17 mouse cellular contexts compared by ENCODE assay signal in genomic region chr4:107489121-107489840, GRCm38 (mm10). TPM values are rescaled to one million over a fixed set of nuclear protein-coding genes. Genes with fewer than 3 reads are reported as not detected.
DNase-seq lines count a peak whose midpoint lies in the region; ATAC-seq lines count a peak whose summit lies in the region.
"Had no signal": no experiment of that assay in that cellular context is flagged by ENCODE, and none has a peak within 500 bp of the region (broad histone marks: within the 10 kb centered on the region; RNA-seq: fewer than 3 reads in every experiment).

No protein-coding gene starts in this region.

- WGBS in forebrain, embryonic 14.5 days, result 75% methylated on average over 20 of the region's 20 CpGs
- 85% methylated on average over 20 of the region's 20 CpGs for WGBS in forebrain, embryonic 12.5 days
- 75% methylated on average over 20 of the region's 20 CpGs for WGBS in limb, embryonic 15.5 days
- 89% methylated on average over 20 of the region's 20 CpGs for WGBS in limb, embryonic 10.5 days
- WGBS in heart, embryonic 11.5 days (ENCODE audit: insufficient replicate concordance), result 82% methylated on average over 20 of the region's 20 CpGs

- H3K4me3 ChIP-seq in forebrain, embryonic 14.5 days (ENCODE audit: low read depth, low read length), result no peak overlapping the region
- H3K4me3 ChIP-seq in forebrain, embryonic 12.5 days (replicated peaks), result no peak overlapping the region
- no peak overlapping the region for H3K4me3 ChIP-seq in limb, embryonic 15.5 days
- no peak overlapping the region for H3K4me3 ChIP-seq in limb, embryonic 10.5 days
- no peak overlapping the region for H3K4me3 ChIP-seq in heart, embryonic 11.5 days (ENCODE audit: low read depth, low read length)
- H3K4me3 ChIP-seq: left cerebral cortex, adult 2 months; stomach, embryonic 15.5 days had no signal

- no peaks in the 10 kb centered on the region for H3K36me3 ChIP-seq in forebrain, embryonic 14.5 days (ENCODE audit: control insufficient read depth, insufficient read depth, low read length)
- no peaks in the 10 kb centered on the region for H3K36me3 ChIP-seq in forebrain, embryonic 12.5 days (replicated peaks)
- H3K36me3 ChIP-seq in limb, embryonic 15.5 days, result no peaks in the 10 kb centered on the region
- H3K36me3 ChIP-seq in limb, embryonic 10.5 days, result no peaks in the 10 kb centered on the region
- H3K36me3 ChIP-seq in heart, embryonic 11.5 days (ENCODE audit: control insufficient read depth, insufficient read depth, low read length), result no peaks in the 10 kb centered on the region
- H3K36me3 ChIP-seq: stomach, embryonic 15.5 days had no signal

- no peak overlapping the region for H3K4me2 ChIP-seq in forebrain, embryonic 14.5 days (ENCODE audit: low read length)
- H3K4me2 ChIP-seq in forebrain, embryonic 12.5 days, result no peak overlapping the region
- no peak overlapping the region for H3K4me2 ChIP-seq in limb, embryonic 15.5 days
- no peak overlapping the region for H3K4me2 ChIP-seq in heart, embryonic 11.5 days
- H3K4me2 ChIP-seq: stomach, embryonic 15.5 days had no signal

- no peaks in the 10 kb centered on the region for H3K9me3 ChIP-seq in forebrain, embryonic 14.5 days (replicated peaks; ENCODE audit: control insufficient read depth, low read length)
- no peaks in the 10 kb centered on the region for H3K9me3 ChIP-seq in forebrain, embryonic 12.5 days
- H3K9me3 ChIP-seq in limb, embryonic 15.5 days, result no peaks in the 10 kb centered on the region
- no peaks in the 10 kb centered on the region for H3K9me3 ChIP-seq in limb, embryonic 10.5 days (replicated peaks)
- H3K9me3 ChIP-seq in heart, embryonic 11.5 days (replicated peaks; ENCODE audit: control insufficient read depth, low read length), result no peaks in the 10 kb centered on the region
- H3K9me3 ChIP-seq: stomach, embryonic 15.5 days had no signal

- no peak overlapping the region for H3K27ac ChIP-seq in forebrain, embryonic 14.5 days (ENCODE audit: low read depth, low read length)
- H3K27ac ChIP-seq in forebrain, embryonic 12.5 days, result no peak overlapping the region
- 0 out of 2 replicates have a peak overlapping the region, but pooled peaks have one; percentile 5 for H3K27ac ChIP-seq in limb, embryonic 15.5 days
- H3K27ac ChIP-seq in limb, embryonic 10.5 days, result no peak overlapping the region
- H3K27ac ChIP-seq in heart, embryonic 11.5 days (ENCODE audit: low read depth, low read length), result no peak overlapping the region
- H3K27ac ChIP-seq: left cerebral cortex, adult 2 months; macrophage; stomach, embryonic 15.5 days had no signal

- H3K27me3 ChIP-seq in forebrain, embryonic 14.5 days (replicated peaks; ENCODE audit: control insufficient read depth, insufficient read depth, low read length), result no peaks in the 10 kb centered on the region
- H3K27me3 ChIP-seq in forebrain, embryonic 12.5 days, result no peaks in the 10 kb centered on the region
- no peaks in the 10 kb centered on the region for H3K27me3 ChIP-seq in limb, embryonic 15.5 days
- peaks cover 64% of the 10 kb centered on the region for H3K27me3 ChIP-seq in limb, embryonic 10.5 days (ENCODE audit: low read depth, poor library complexity, severe bottlenecking)
- H3K27me3 ChIP-seq in heart, embryonic 11.5 days (ENCODE audit: control insufficient read depth, insufficient read depth, low read length), result peaks cover 8% of the 10 kb centered on the region
- H3K27me3 ChIP-seq: stomach, embryonic 15.5 days had no signal

- H3K4me1 ChIP-seq in forebrain, embryonic 14.5 days (ENCODE audit: control insufficient read depth, insufficient read depth, low read length), result no peaks in the 10 kb centered on the region
- no peaks in the 10 kb centered on the region for H3K4me1 ChIP-seq in forebrain, embryonic 12.5 days
- peaks cover 35% of the 10 kb centered on the region for H3K4me1 ChIP-seq in limb, embryonic 15.5 days
- H3K4me1 ChIP-seq in limb, embryonic 10.5 days, result peaks cover 23% of the 10 kb centered on the region
- H3K4me1 ChIP-seq in heart, embryonic 11.5 days (ENCODE audit: control insufficient read depth, insufficient read depth, low read length), result peaks cover 6% of the 10 kb centered on the region; the same call in 1 of the 2 replicates
- H3K4me1 ChIP-seq: stomach, embryonic 15.5 days had no signal

- DNase-seq in forebrain, embryonic 14.5 days (ENCODE audit: low spot score), result peak; percentile 42
- no peak for DNase-seq in limb, embryonic 10.5 days (ENCODE audit: low spot score)
- peak; percentile 6 for DNase-seq in ZHBTc4 (ENCODE audit: low read depth, low spot score)
- DNase-seq in adrenal gland, adult (ENCODE audit: inconsistent age in 2 of 2, low spot score in 1 of 2), result no peak
- no peak for DNase-seq in thymus, postnatal 0 days (ENCODE audit: low spot score)
- DNase-seq: adrenal gland, postnatal 36 days; B cell, adult 2 months; lung, adult 18-20 months; thymus, postnatal 14 days had no signal

- ATAC-seq in forebrain, embryonic 14.5 days, result peak; percentile 40; the same call in 1 of the 2 replicates
- ATAC-seq in forebrain, embryonic 12.5 days (ENCODE audit: low FRiP score), result no peak
- ATAC-seq in limb, embryonic 15.5 days (ENCODE audit: insufficient number of reproducible peaks, low FRiP score, low TSS enrichment, low read depth), result no peak
- 0 out of 2 replicates have a peak, but pooled peaks have one; percentile 22 for ATAC-seq in heart, embryonic 11.5 days (replicated peaks; ENCODE audit: insufficient number of reproducible peaks, low FRiP score, low TSS enrichment)
- ATAC-seq: intestine, embryonic 16.5 days; midbrain, embryonic 16.5 days had no signal

- no peak overlapping the region for H3K9ac ChIP-seq in forebrain, embryonic 14.5 days (ENCODE audit: low read length)
- no peak overlapping the region for H3K9ac ChIP-seq in forebrain, embryonic 12.5 days
- H3K9ac ChIP-seq in limb, embryonic 15.5 days, result no peak overlapping the region
- H3K9ac ChIP-seq in heart, embryonic 11.5 days (ENCODE audit: low read depth, low read length), result no peak overlapping the region
- H3K9ac ChIP-seq: stomach, embryonic 15.5 days had no signal

RNA-seq across cellular contexts. Expression of gene Glis1, which starts 54.9 kb away (rescaled TPM):
- polyA plus RNA-seq in forebrain, embryonic 14.5 days (2014; fragmentation: Nextera tagmentation; extraction: Ambion mirVana), result 0.27 and 0.40 TPM in 2 replicates
- 3.4 and 3.8 TPM in 2 replicates for polyA plus RNA-seq in forebrain, embryonic 12.5 days (2016; fragmentation: Nextera tagmentation; extraction: Ambion mirVana)
- 11.2 and 12.0 TPM in 2 replicates for polyA plus RNA-seq in limb, embryonic 15.5 days (2015; fragmentation: Nextera tagmentation; extraction: Ambion mirVana)
- polyA plus RNA-seq in limb, embryonic 10.5 days (2016; fragmentation: Nextera tagmentation; extraction: Ambion mirVana), result 5.1 and 9.9 TPM in 2 replicates
- 0.80 and 0.94 TPM in 2 replicates for polyA plus RNA-seq in heart, embryonic 11.5 days (2014; fragmentation: Nextera tagmentation; extraction: Ambion mirVana)
- polyA plus RNA-seq in thymus, postnatal 0 days (2015; fragmentation: Nextera tagmentation; extraction: Ambion mirVana), result 0.05 and 0.27 TPM in 2 replicates
- polyA plus RNA-seq: macrophage had no signal

Comparison
In these comparisons a context has a peak if more than half of its experiments do, and no peak if none do; other contexts are left out.
1. ATAC-seq: peak in forebrain, embryonic 14.5 days (single experiment) and heart, embryonic 11.5 days (single experiment); none in forebrain, embryonic 12.5 days (single experiment) and limb, embryonic 15.5 days (single experiment).
2. DNase-seq: peak in forebrain, embryonic 14.5 days (single experiment) and ZHBTc4 (single experiment); none in limb, embryonic 10.5 days (single experiment), adrenal gland, adult (0 of 2) and thymus, postnatal 0 days (single experiment).